Mouse (Mus musculus) spleen, adult 2 months (tissue): ENCODE measurements at regions not wholly inside any gene's neighbourhood (a gene's known extent, or its start where the extent isn't known, plus 50 kb on each side); places are given as distances from the start of the nearest gene placed in this dataset.

Experiments used
- CTCF ChIP-seq: fragments of 200-500 bp; IDR thresholded peaks from 2 replicates; pipeline ENCODE4 v1.5.1; 2011; ENCODE audit warnings: mild to moderate bottlenecking, inconsistent platforms; ENCODE audit not compliant: insufficient read depth, insufficient read length, insufficient replicate concordance; ENCODE audit errors: extremely low read depth
- POLR2A ChIP-seq: fragments of 200-500 bp; IDR thresholded peaks from 2 replicates; pipeline ENCODE4 v1.6.1; 2011; ENCODE audit warnings: low read depth, low read length, inconsistent platforms

GRCm38 (mm10) chr5:64534371-64534770 lies 268.8 kb upstream of the Klf3 start:
- TF ChIP-seq CTCF (no peak), POLR2A (no peak)
